Mouse (Mus musculus): ENCODE results near the gene Timm44. TPM values are rescaled to one million over a fixed set of nuclear protein-coding genes. Genes with fewer than 3 reads are reported as not detected.

The Timm44 gene
- total RNA-seq, 2 experiments from 2014 or later: 59.4 to 65.0 TPM

GRCm38 (mm10) chr8:4213210-4214005, 62.3 kb downstream of the Timm44 start:
- intact Hi-C loops (cut with DNase I): loop anchor here (5.0 kb wide), 1 partner anchor 34 kb away; the partner anchor contains the start of gene Tgfbr3l
- DNase-seq (ENCODE audit: low spot score in 2 of 2): no peak

GRCm38 (mm10) chr8:4212809-4213209, 62.9 kb downstream of the Timm44 start:
- intact Hi-C loops (cut with DNase I): loop anchor here (5.0 kb wide), 1 partner anchor 34 kb away; the partner anchor contains the start of gene Tgfbr3l
- DNase-seq (ENCODE audit: low spot score in 2 of 2): no peak

DNA sequence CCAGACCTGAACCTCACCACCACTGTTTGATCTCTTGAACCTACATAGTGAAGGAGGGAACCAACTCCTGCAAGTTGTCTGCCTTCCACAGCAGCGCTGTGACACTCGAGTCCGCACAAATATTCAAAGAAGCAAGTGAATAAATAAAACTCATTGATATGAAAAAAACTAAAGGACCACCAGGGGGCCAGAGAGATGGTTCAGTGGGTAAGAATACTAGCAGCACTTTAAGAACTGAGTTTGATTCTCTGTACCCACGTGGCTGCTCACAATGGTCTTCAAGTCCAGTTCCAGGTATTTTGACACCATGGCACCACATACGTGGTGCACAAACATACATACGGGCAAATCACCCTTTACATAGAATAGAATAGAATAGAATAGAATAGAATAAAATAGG, 64.6 kb downstream of the Timm44 start:
- intact Hi-C loops (cut with DNase I): loop anchor here (5.0 kb wide), 1 partner anchor 36 kb away; the partner anchor contains the start of gene Tgfbr3l
- DNase-seq (ENCODE audit: low spot score in 2 of 2): no peak

Other genes starting within 250 kb of the Timm44 start
- under 1 TPM; 0.35 to 0.53 TPM for gene Cd209f, start 170.1 kb downstream of the Timm44 start, total RNA-seq (2021)
- not detected for gene Cd209g, start 141.8 kb downstream of the Timm44 start, total RNA-seq (2021)
- 100 to 1,000 TPM; 111 to 115 TPM for gene Evi5l, start 109.3 kb downstream of the Timm44 start, total RNA-seq (2021)
- 10 to 100 TPM; 42.8 to 47.5 TPM for gene Prr36, start 58.5 kb downstream of the Timm44 start, total RNA-seq (2021)
- gene Lrrc8e, start 49.1 kb downstream of the Timm44 start, total RNA-seq (2021): not detected
- gene Map2k7, start 37.2 kb downstream of the Timm44 start, total RNA-seq (2021): 10 to 100 TPM; 80.8 to 82.5 TPM
- not detected for gene Gm49320, start 37.0 kb downstream of the Timm44 start, total RNA-seq (2021)
- 1 to 10 TPM; 5.6 to 9.0 TPM for gene Tgfbr3l, start 27.7 kb downstream of the Timm44 start, total RNA-seq (2021)
- 10 to 100 TPM; 28.8 to 31.1 TPM for gene Snapc2, start 22.8 kb downstream of the Timm44 start, total RNA-seq (2021)
- 100 to 1,000 TPM; 590 to 595 TPM for gene Ctxn1, start 16.6 kb downstream of the Timm44 start, total RNA-seq (2021)
- 10 to 100 TPM; 20.9 to 26.6 TPM for gene Ccl25, start 49.3 kb upstream of the Timm44 start, total RNA-seq (2021)
- 10 to 100 TPM; 72.2 to 72.5 TPM for gene Elavl1, start 49.5 kb upstream of the Timm44 start, total RNA-seq (2021)
- gene Cers4, start 217.1 kb upstream of the Timm44 start, total RNA-seq (2021): 10 to 100 TPM; 45.9 to 48.2 TPM